Mouse (Mus musculus): ENCODE results near the gene Ptk7. TPM values are rescaled to one million over a fixed set of nuclear protein-coding genes. Genes with fewer than 3 reads are reported as not detected.

The Ptk7 gene
- total RNA-seq, 2 experiments from 2014 or later, result 8.3 to 9.4 TPM

DNA sequence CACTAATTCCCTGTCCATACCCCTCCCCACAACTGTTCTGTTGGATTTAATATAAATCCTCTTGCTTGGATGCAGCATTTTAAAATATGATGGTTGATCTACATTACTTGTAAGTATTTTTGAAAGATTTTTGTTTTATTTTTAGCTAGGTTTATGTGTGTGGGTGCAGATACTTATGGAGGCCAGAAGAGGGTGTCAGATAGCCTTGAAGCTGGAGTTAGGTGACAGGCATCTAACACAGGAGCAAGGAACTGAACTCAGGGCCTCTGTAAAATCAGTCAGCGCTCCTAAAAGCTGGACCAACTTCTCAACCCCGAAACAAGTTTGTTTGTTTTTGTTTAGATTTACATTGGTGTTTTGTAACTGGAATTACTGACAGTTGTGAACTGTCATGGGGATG is 28.7 kb downstream of the Ptk7 start:
- peak; percentile 11 for TF ChIP-seq CTCF (IDR thresholded peaks at IDR 0.05)
- intact Hi-C loops (cut with DNase I), result no loop called here
- no peak overlapping the region for H3K4me3 ChIP-seq
- DNase-seq (ENCODE audit: extremely low spot score in 1 of 2, low spot score in 2 of 2), result no peak
- no peak overlapping the region for H3K27ac ChIP-seq

DNA sequence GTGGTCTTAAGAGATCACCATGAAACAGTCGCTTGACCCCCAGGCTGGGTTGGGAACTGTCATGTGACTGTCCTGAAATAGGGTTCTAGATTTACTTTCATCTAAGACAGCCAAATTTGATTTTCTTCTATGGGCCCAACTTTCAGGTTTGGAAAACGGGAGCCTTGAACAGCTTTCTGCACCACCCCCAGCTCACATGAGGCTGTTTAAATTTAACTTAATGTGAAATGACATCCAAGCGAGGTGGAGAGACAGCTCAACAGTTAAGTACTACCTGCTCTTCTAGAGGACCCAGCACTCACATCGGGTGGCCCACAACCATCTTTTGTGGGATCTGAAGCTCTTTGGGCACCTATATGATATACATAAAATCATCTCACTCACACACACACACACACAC is 30.3 kb downstream of the Ptk7 start:
- H3K4me3 ChIP-seq, result no peak overlapping the region
- peak overlapping the region; percentile 24; the same call in 1 of the 2 replicates for H3K27ac ChIP-seq
- no peak for TF ChIP-seq CTCF (IDR thresholded peaks at IDR 0.05)
- no peak for DNase-seq (ENCODE audit: extremely low spot score in 1 of 2, low spot score in 2 of 2)
- intact Hi-C loops (cut with DNase I), result no loop called here

DNA sequence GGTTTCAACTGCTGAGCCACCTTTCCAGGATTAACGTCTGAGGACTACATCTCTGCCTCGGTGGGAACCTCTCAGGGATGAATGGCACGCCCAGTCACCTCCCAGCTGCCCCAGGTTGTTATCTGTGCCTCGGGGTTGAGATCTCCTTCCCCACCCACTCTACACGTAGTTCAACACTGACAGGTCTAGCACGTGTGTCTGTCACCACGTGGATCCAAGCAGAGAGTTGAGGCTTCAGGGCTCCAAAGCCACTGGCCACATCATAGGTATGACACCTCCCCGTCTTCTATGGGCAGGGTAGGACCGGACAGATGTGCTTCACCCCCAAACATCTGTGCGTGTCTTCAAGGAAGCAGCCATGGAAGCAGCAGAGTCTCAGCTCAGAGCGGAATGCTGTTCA is 31.3 kb downstream of the Ptk7 start:
- DNase-seq (ENCODE audit: extremely low spot score in 1 of 2, low spot score in 2 of 2), result no peak
- no peak overlapping the region for H3K27ac ChIP-seq
- no peak for TF ChIP-seq CTCF (IDR thresholded peaks at IDR 0.05)
- no peak overlapping the region for H3K4me3 ChIP-seq
- intact Hi-C loops (cut with DNase I), result no loop called here

DNA sequence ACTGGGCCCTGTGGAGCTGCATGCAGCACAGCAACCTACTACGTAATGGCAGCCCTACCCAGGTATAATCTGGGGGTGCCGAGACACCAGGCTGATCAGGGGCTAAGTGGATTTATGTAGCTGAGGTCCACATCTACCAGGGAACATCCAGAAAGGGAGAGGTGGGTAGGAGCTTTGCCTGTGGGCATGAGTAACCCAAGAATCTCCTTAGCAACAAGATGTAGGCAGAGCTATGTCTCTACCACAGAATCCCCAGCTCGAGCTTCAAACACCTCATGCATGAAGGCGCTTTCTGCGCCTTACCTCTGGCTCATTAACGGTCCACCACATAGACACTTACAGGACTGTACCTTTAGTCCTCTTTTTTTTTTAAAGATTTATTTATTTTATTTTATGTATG is 34.0 kb downstream of the Ptk7 start:
- peak overlapping the region; percentile 80 for H3K27ac ChIP-seq
- no peak for TF ChIP-seq CTCF (IDR thresholded peaks at IDR 0.05)
- intact Hi-C loops (cut with DNase I), result no loop called here
- H3K4me3 ChIP-seq, result no peak overlapping the region
- no peak for DNase-seq (ENCODE audit: extremely low spot score in 1 of 2, low spot score in 2 of 2)

DNA sequence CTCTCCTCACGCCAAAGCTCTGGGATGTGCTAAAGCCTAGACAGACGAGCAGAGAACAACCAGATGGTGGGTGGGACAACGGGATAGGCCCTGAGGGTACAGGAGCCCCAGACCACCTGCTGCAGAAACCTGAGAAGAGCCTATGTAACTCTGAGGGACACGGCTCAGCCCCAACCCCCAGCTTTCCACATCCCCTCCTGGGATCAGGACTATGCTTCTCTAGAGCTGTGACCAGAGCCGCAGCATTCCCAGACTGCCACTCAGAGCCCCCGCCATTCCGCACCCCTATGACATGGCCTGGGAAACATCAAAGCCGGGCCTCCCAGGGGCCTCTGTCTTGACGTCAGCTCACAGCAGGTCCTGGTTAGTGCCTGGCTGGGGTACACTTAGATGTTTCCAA is 34.7 kb downstream of the Ptk7 start:
- Histone ChIP-seq H3K4me3 (no peak overlapping the region), H3K27ac (peak overlapping the region; percentile 80)
- no peak for TF ChIP-seq CTCF (IDR thresholded peaks at IDR 0.05)
- intact Hi-C loops (cut with DNase I), result no loop called here
- DNase-seq (ENCODE audit: extremely low spot score in 1 of 2, low spot score in 2 of 2), result no peak

DNA sequence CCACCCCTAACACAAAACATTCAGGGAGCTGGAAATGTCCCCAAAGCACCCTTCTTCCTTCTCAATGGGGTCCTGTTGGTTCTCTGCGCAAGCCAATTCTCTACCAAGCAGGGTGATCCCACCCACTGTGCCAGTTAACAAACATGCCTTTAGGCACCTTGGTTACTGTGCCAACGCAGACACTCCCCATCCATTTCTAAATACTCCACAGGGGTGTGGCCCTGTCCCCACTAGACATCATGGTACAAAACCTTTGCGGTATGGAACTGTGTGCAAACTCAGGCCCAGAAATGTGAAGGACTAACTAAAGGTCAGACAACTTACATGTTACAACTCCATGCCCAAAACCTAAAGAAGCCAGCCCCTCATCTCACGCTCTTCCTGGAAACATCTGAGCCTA is 36.2 kb downstream of the Ptk7 start:
- intact Hi-C loops (cut with DNase I), result no loop called here
- DNase-seq (ENCODE audit: extremely low spot score in 1 of 2, low spot score in 2 of 2), result no peak
- Histone ChIP-seq H3K4me3 (no peak overlapping the region), H3K27ac (no peak overlapping the region)
- no peak for TF ChIP-seq CTCF (IDR thresholded peaks at IDR 0.05)

DNA sequence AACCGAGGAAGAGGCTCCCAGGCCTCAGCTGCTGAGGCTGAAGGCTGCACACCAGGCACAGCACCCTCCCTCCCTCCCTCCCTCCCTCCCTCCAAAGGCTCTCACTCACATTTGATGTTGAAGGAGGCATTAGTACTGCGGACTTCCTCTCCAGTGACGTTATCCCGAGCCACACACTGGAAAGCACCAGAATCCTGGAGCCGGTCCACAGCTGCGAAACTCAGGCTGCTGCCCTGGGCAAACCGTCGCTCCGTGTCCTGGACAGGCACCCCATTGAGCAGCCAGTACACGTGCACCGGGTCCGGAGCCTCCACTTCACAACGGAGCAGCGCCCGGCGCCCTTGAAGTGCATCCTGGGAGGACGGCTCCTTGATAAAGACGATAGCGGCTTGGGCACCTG is 37.9 kb downstream of the Ptk7 start:
- intact Hi-C loops (cut with DNase I), result no loop called here
- DNase-seq (ENCODE audit: extremely low spot score in 1 of 2, low spot score in 2 of 2), result no peak
- Histone ChIP-seq H3K27ac (no peak overlapping the region), H3K4me3 (no peak overlapping the region)
- no peak for TF ChIP-seq CTCF (IDR thresholded peaks at IDR 0.05)

DNA sequence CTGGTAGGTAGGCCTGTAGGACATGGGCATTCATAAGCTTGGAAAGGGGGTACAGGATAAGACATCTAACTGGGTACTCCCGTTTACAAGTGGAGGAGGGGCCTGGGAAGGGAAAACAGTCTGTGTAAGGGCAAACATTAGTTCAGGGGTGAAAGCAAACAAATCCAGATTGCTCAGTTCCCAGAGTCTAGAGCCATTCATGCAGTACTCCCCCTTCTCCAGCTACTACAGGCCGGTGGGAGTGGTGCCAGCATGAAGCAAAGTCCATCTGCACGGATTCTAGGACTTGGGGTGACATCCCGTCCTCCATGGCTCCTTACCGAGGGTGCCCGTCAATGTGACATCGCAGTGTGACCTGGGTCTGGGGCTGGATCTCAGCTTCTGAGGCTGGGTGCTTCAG is 38.9 kb downstream of the Ptk7 start:
- TF ChIP-seq CTCF (IDR thresholded peaks at IDR 0.05), result no peak
- intact Hi-C loops (cut with DNase I), result no loop called here
- DNase-seq (ENCODE audit: extremely low spot score in 1 of 2, low spot score in 2 of 2), result no peak
- Histone ChIP-seq H3K27ac (no peak overlapping the region), H3K4me3 (no peak overlapping the region)

DNA sequence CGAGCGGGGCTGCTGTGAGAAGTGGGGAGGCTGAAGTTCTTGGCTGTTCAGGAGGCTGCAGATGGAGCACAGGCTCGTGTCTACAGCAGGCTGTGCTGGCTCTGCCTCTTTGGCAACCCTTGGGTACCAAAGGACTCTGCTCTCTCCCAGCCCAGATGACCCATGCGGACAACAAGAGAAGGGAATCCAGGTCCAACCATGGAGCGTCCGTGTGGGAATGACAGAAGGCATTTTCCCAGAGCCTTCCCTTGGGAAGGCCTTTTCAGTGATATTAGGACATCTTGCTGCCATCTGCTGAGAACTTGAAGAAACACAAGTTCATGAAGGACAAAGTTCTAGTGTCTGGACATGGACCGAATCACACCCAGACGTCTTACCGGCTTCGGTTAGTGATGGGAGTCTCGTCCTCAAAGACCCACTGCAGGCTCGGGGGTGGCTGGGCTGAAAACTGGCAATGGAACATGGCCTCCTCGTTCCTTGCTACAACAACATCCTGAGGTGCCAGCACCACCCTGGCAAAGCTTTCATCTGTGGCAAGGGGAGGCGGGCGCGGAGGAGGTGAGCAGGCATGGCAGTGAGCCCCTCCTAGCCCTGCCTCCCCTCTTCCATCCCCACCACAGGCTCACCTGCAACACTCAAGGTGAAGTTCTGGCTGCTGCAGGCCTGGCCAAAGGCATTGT is 39.5 kb downstream of the Ptk7 start:
- H3K27ac ChIP-seq, result no peak overlapping the region
- intact Hi-C loops (cut with DNase I), result loop anchor here (2.0 kb wide), 1 partner anchor 65 kb away; no protein-coding TSS in a partner anchor
- DNase-seq (ENCODE audit: extremely low spot score in 1 of 2, low spot score in 2 of 2), result no peak

DNA sequence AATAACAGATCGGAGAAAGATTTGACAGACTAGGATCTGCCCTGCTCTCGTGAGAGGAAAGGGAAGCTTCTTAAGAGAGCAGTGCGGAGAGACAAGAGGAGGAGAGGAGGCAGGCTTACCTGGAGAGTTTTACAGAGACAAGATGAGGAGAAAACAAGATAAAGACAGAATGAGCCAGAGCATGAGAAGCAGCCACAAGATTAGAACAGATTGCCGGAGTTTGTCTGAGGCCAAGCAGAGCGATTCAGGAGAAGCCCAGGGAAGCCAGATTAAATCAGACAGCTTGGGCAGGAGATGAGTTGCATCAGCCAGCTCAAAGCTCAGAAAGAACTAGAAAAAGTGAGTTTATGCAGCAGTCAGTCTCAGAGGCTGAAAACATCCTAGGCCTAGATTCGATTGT is 40.4 kb downstream of the Ptk7 start:
- Histone ChIP-seq H3K4me3 (no peak overlapping the region), H3K27ac (no peak overlapping the region; the same call in 1 of the 2 replicates)
- no peak for DNase-seq (ENCODE audit: extremely low spot score in 1 of 2, low spot score in 2 of 2)
- intact Hi-C loops (cut with DNase I), result loop anchor here (2.0 kb wide), 1 partner anchor 64 kb away; no protein-coding TSS in a partner anchor
- no peak for TF ChIP-seq CTCF (IDR thresholded peaks at IDR 0.05)

More for the DNA sequence above, 39.5 kb downstream of the Ptk7 start:
- TF ChIP-seq CTCF (IDR thresholded peaks at IDR 0.05), result peak; percentile 24
- no peak overlapping the region for H3K4me3 ChIP-seq

DNA sequence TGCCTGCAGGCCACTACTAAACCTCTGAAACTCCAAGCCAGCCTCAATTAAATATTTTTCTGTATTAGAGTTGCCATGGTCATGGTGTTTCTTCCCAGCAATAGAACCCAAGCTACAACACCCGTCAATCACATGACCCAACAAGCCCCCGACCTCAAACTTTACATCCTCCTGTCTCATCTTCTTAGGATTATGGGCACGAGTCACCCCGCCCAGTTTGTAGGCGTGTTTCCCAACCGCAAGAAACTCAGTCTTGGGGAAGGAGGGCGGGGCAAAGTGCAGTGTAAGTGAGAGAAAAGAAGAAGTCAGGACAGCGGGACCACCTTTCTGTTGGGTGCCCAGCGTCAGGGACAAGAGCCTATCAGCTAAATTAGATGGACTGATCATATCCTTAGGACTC is 41.1 kb downstream of the Ptk7 start:
- no peak for DNase-seq (ENCODE audit: extremely low spot score in 1 of 2, low spot score in 2 of 2)
- intact Hi-C loops (cut with DNase I), result loop anchor here (2.0 kb wide), 1 partner anchor 63 kb away; no protein-coding TSS in a partner anchor
- TF ChIP-seq CTCF (IDR thresholded peaks at IDR 0.05), result no peak
- H3K4me3 ChIP-seq, result no peak overlapping the region
- H3K27ac ChIP-seq, result no peak overlapping the region

DNA sequence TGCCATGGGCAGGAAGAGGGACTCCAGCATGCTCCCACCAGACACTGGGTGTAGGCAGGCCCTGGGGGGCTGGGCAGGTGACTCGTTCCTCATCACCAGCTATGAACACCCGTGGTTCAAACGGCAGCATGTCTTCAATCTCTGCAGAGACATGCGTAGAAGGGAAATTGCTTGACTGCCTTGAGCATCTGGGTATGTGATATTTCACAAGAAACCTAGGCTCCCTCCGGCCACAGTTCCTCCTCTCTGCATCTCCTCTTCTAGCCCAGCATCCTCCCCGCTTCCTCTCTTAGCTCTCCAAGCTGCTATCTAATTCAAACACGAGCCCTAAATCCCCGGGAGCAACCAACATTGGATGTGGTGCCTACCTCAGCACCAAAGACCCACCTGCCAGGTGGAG is 43.0 kb downstream of the Ptk7 start:
- TF ChIP-seq CTCF (IDR thresholded peaks at IDR 0.05), result no peak
- Histone ChIP-seq H3K27ac (no peak overlapping the region), H3K4me3 (no peak overlapping the region)
- intact Hi-C loops (cut with DNase I), result no loop called here
- DNase-seq (ENCODE audit: extremely low spot score in 1 of 2, low spot score in 2 of 2), result no peak

DNA sequence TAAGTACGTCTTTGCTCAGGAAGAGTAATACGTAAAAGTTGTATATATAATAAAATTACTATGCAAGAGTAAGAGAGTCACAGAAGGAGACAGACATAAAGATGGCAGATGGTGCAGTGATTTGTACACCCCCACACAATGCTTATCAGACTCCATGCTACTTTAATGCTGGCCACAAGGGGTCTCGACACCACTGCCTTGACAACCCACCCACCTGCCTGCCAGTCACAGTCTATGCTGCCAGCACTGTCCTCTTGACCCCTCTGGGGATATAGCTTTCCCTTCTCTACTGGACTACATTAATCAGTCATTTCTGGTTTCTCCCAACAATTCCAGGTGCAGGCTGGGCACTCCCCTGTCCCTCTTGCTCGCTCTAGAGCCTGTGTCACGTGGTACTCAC is 50.7 kb downstream of the Ptk7 start:
- intact Hi-C loops (cut with DNase I), result no loop called here
- no peak overlapping the region for H3K27ac ChIP-seq
- no peak; the same call in 1 of the 2 replicates for TF ChIP-seq CTCF (IDR thresholded peaks at IDR 0.05)
- H3K4me3 ChIP-seq, result no peak overlapping the region
- no peak for DNase-seq (ENCODE audit: extremely low spot score in 1 of 2, low spot score in 2 of 2)

Data from left cerebral cortex, adult 2 months (tissue).